Mouse (Mus musculus) small intestine, adult 2 months (tissue): ENCODE results near the gene Cacna1e.

Experiments
- CTCF ChIP-seq: fragments of 200-500 bp; IDR thresholded peaks from 2 replicates; pipeline ENCODE4 v1.5.1; 2012; ENCODE audit warnings: low read depth, mild to moderate bottlenecking, control low read depth, inconsistent platforms, low read length, moderate library complexity, mixed read lengths; ENCODE audit not compliant: insufficient replicate concordance, insufficient read length; ENCODE audit errors: extremely low read depth
- POLR2A ChIP-seq: fragments of 200-500 bp; IDR thresholded peaks from 2 replicates; pipeline ENCODE4 v1.6.1; 2012; ENCODE audit warnings: low read depth, mild to moderate bottlenecking, control low read depth, inconsistent platforms, low read length, moderate library complexity

DNA sequence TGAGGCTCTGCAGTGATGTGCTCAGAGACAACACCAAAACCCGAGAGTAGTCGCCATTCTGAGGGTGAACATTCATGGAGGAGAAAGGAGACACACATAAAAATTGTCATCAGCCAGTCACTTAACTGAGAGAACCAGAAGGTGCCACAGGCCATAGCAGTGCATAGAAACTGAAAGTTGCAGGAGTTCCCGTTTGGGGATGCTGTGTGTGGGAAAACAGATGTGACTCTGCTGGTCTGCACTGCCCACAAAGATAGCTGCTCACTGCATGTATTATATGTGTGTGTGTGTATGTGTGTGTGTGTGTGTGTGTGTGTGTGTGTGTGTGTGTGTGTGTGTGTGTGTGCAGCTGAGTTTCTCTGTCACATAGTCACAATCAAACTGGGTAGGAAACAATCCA is 61.2 kb downstream of the Cacna1e start:
- TF ChIP-seq CTCF (no peak), POLR2A (no peak)
